Mouse (Mus musculus) ovary, postnatal 14 days (tissue): ENCODE measurements around the gene Scarf1.

Source experiments
- DNase-seq: peaks from one replicate; pipeline ENCODE4 v3.0.0; 2022; ENCODE audit warnings: low spot score

Scarf1 gene

GRCm38 (mm10) chr11:75563851-75564548 lies 50.7 kb downstream of the Scarf1 start:
- DNase-seq: no peak

GRCm38 (mm10) chr11:75565849-75566248 lies 52.5 kb downstream of the Scarf1 start:
- no peak for DNase-seq

DNA sequence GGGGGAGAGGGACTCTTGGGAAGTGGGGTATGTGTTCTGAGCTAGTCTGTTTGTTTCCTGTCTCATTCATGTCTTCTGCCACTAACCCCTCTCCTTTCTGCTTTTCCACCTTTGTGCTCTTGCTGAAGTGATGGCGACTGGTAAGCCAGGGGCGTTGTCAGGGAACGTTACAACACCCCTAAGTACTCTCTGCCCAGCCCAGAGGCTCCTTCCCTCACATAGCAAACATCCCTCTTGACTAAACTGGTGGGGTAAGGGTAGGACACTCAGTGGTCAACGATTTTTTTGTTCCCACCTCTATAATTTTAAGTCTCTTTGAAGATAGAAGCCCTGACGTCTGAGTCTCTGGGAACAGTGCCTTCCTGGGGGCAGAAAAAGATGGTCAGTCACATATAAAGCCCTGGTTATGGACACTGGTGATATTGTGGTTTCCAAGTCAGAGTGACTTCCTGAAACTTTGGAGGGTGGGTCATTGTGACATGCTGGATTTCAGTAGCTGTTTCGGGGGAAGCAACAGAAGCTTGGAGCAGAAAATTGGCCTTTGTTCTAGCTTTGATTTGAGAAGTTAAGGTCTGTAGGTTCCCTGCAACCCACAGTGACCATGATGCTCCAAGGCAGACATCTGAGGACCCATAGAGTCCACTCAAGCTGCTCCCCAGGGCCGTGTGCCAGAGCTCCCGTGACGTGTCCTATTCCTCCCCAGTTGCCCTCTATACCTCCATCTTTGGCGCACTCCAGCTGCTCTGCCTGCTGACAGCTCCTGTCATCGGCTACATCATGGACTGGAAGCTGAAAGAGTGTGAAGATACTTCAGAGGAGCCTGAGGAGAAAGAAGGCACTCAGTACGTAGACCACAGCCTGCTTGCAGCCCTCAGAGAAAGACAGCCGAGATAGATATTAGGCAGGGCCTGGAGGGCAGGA lies 53.2 kb downstream of the Scarf1 start:
- DNase-seq: no peak

DNA sequence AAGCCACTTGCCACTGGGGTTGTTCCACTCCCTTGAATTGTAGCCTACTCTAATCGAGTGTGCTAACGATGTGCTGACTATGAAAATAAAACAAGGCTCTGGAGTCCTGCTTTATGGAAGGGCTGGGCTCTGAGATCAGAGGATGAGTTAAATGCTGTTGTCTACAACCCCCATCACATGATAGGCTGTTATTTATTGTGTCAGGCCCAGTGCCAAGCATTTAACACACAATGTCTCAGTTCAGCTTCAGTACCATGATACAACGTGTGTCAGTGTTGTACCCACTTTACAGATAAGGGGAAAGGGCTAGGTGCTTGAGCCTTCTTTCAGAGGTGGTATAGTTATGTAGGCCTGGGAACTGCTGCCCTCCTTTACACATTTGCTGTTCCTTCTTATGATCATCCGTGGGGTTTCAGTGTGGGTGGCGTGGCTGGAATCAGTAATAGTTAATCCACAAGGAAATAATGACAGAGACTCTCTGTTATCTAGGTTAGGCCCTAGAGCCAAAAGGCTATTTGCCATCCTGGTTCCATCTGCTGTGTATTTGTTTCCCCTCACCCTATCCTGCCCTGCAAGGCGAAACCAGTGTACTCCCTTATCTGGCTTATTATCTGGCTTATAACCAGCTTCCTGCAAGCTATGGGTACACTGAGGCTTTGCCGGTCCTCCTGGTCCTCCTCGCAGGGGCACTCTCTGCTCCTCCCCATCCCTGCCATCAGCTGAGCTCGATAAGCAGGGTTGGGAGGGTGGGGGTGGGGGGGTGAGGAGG lies 54.2 kb downstream of the Scarf1 start:
- DNase-seq: no peak

DNA sequence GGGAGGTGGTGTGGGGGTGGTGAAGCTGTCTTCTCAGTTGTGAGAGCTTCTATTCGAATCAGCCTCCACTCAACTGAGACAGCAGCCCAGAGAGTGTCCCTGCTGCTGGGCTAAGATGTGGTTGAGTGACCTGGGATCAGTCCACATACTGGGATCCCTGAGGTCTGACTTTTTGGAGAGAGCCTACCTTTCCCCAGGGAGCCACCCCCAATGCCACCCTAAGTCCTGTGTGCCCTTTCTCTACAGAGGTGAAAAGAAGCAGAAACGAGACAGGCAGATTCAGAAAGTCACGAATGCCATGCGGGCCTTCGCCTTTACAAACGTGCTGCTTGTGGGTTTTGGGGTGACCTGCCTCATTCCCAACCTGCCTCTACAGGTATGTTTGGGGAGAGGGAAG lies 54.8 kb downstream of the Scarf1 start:
- DNase-seq: no peak

DNA sequence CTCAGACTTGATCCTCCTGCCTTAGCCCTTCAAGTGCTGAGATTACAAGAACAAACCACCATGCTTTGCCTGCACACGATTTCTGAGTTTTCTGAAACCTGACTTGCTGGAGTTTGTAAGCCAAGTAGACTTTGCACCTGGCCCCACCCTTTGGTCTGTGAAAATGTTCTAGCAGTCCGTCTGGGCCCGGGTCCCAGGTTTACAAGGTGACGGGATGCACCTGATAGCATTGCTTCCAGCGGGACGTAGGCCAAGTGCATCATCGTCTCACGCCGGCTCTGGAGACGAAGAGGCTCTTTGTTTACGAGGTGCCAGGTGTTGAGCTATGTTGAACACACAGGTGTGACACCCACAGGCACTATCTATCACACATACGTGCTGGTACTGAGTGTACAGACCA lies 55.6 kb downstream of the Scarf1 start:
- DNase-seq: no peak

- DNase-seq: no peak
Measured at GRCm38 (mm10) chr11:75570375-75571125, 57.2 kb downstream of the Scarf1 start.

DNA sequence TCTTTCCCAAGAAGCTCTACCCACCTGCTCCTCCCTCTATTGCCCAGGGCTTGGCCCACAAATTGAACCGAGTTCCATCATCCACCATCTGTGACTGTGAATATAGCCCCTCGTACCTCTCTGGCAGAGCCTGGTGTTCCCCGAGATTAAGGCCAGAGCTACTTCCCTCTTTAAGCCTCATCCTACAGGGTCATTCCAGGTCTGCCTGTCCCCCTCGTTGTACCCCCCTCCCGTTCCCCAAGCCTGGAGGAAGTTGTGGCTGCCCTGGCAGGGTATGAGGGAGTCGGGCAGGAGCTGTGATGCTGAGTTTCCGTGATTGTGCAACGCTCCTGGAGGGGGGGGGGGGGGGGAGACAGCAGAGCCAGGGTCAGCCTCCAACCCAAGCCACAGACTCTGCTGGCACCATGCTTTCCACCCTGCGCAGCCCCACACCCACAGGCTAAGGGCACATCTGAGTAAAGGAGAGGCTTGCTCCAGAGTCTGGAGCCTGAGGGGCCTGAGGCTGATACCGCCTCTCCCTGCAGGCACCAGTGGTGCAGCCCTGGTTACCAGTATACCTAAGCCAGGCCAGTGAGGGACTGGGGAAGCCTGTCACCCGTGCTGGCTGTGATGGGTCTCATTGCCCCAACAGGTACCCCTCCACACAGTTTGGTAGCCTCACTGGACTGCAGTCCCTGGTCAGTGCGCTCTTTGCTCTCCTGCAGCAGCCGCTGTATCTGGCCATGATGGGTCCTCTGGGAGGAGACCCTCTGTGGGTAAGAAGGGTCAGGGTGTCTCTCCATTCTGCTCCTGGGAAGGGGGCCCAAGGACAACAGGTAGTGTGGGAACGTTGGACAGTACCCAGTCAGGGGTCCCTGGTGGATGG lies 58.0 kb downstream of the Scarf1 start:
- no peak for DNase-seq

GRCm38 (mm10) chr11:75572301-75572791 lies 59.0 kb downstream of the Scarf1 start:
- no peak for DNase-seq

GRCm38 (mm10) chr11:75572854-75573650 lies 59.7 kb downstream of the Scarf1 start:
- DNase-seq: peak; percentile 90

GRCm38 (mm10) chr11:75574378-75575123 lies 61.2 kb downstream of the Scarf1 start:
- DNase-seq: no peak

DNA sequence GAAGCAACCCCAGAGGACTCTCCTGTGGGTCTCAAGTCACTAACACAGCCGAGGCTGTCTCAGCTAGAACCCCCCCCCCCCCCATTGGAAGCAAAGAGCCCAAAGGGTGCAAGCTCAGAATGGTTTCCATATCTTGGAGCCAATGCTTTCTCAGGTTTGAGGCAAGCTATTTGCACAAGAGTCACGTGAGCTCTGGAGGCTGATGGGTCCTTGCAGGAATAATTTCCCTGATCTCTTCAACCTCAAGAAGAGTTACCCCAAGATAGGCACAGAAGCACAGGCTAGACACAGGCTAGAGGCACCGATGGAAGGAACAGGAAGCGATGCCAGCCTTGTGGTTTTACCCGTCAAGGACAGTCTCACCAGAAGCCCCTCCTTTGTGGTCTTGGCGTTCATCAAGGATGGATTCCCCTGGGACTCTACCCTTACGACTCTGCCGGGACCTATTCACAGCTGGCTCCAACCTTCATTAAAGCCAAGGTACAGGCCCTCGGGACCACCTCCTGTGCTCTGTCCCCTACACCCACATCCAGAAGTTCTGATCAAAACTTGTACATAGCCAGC lies 62.3 kb downstream of the Scarf1 start:
- DNase-seq: no peak
